Mouse (Mus musculus): ENCODE measurements around the gene Toporsl.

Toporsl gene

GRCm38 (mm10) chr4:52595927-52596326 lies at the start of gene Toporsl:
Gene Toporsl (plus strand): TSS chr4:52596274.
- DNase-seq = no peak

- DNase-seq = no peak
Observed at GRCm38 (mm10) chr4:52557672-52558071, 38.4 kb upstream of the Toporsl start.

GRCm38 (mm10) chr4:52558080-52558479 lies 38.0 kb upstream of the Toporsl start:
- no peak for DNase-seq

- DNase-seq = no peak
Observed at GRCm38 (mm10) chr4:52563859-52564258, 32.2 kb upstream of the Toporsl start.

- DNase-seq = no peak
Observed at GRCm38 (mm10) chr4:52586194-52586734, 9.8 kb upstream of the Toporsl start.

- no peak for DNase-seq
Observed at GRCm38 (mm10) chr4:52593821-52594356, 2.2 kb upstream of the Toporsl start.

- no peak for DNase-seq
Observed at GRCm38 (mm10) chr4:52594632-52595031, 1.4 kb upstream of the Toporsl start.

- DNase-seq = no peak
Observed at GRCm38 (mm10) chr4:52598180-52598881, 2.3 kb downstream of the Toporsl start.

- DNase-seq = no peak
Observed at GRCm38 (mm10) chr4:52606923-52607322, 10.8 kb downstream of the Toporsl start.

GRCm38 (mm10) chr4:52634986-52635385 lies 38.9 kb downstream of the Toporsl start:
- DNase-seq = no peak

- no peak for DNase-seq
Observed at GRCm38 (mm10) chr4:52647791-52648190, 51.7 kb downstream of the Toporsl start.

GRCm38 (mm10) chr4:52659701-52660100 lies 63.6 kb downstream of the Toporsl start:
- DNase-seq = no peak

GRCm38 (mm10) chr4:52660701-52661117 lies 64.6 kb downstream of the Toporsl start:
- DNase-seq = no peak

- DNase-seq = no peak
Observed at GRCm38 (mm10) chr4:52661311-52661710, 65.2 kb downstream of the Toporsl start.

Measured in right cerebral cortex, adult 18-20 months (tissue).